Mouse (Mus musculus): ENCODE measurements around the gene Rnf17. TPM values are rescaled to one million over a fixed set of nuclear protein-coding genes. Genes with fewer than 3 reads are reported as not detected.

Rnf17 gene
- polyA plus RNA-seq, 2 experiments from 2014 or later, result 0.44 to 0.86 TPM

DNA sequence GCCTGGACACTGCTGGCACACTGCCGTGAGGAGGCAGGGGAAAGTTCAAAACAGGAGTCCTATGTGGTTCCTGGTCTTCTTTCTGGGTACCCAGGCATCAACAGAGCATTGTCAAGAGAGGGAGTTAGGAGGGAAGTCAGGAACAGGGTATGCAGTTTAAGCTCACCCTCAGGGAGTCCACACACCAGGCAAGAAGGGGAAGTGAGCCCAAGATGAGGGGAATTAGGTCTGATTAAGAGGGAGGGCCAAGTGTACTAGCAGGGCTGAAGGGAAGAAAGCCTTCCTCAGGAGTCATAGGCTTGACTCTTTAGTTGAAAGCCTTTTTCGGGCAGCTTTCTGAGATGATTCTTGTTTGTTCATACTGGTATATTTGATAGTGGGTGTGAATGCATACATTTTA, 112.4 kb downstream of the Rnf17 start:
- ATAC-seq, result no peak

DNA sequence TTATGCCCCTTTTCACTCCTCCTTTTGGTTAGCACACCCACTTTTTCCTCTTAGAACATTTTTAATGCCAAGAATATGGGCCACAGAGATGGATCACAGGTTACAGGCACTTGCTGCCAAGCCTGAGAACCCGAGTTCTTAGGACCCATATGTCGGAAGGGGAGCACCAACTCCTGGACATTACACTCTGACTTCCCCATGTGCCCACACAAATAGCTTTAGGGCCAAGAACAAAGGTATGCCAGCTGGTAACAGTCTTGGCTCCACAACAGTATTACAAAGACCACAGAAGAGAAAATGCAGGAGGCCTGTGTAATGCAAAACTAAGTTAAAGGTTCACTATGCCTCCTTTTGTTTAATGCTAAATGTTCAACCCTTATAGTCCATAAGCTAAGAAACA, 128.4 kb downstream of the Rnf17 start:
- no peak for ATAC-seq

DNA sequence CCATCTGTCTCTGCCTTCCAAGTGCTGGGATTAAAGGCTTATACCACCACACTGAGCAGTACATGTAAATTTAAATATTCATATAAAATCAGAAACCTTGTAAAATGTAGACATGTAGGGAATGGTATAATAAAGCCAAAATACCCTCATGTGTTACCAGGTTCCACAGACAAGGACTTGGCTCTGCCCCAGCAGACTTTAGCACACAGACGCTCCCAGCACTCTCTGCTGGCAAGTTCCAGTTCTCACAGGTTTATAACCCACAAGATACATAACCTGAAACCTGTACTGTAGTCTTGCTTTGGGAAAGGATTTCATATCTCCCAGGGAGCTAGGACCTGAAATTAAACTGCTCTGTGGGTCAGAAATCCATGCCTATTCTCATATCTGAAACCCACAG, 142.6 kb downstream of the Rnf17 start:
- no peak for ATAC-seq

- no peak for ATAC-seq
Measured at GRCm38 (mm10) chr14:56545491-56545890, 143.1 kb downstream of the Rnf17 start.

DNA sequence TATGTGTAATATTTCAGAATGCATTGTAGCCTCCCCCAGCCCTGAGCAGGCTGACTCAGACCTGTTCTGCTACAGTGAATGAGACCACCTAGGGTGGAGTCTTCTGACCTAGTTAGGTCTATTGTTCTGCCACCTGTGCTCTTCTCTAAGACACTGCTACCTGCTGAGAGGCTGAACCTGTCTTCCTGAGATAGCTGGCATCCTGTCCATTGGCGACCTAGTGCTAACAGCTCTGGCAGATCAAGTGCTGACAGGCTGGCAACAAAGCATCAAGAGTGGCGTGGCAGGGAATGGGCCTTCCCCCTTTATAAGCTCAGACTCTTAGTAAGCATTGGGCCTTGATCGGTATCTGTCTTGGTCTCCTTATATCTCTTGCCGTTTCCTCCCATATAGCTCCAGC, 148.6 kb downstream of the Rnf17 start:
- ATAC-seq, result no peak

- ATAC-seq, result no peak
Measured at GRCm38 (mm10) chr14:56552924-56553323, 150.5 kb downstream of the Rnf17 start.

- ATAC-seq, result no peak
Measured at GRCm38 (mm10) chr14:56553331-56553730, 150.9 kb downstream of the Rnf17 start.

- no peak for ATAC-seq
Measured at GRCm38 (mm10) chr14:56554716-56555115, 152.3 kb downstream of the Rnf17 start.

GRCm38 (mm10) chr14:56559134-56559533, 156.8 kb downstream of the Rnf17 start:
- no peak for ATAC-seq

DNA sequence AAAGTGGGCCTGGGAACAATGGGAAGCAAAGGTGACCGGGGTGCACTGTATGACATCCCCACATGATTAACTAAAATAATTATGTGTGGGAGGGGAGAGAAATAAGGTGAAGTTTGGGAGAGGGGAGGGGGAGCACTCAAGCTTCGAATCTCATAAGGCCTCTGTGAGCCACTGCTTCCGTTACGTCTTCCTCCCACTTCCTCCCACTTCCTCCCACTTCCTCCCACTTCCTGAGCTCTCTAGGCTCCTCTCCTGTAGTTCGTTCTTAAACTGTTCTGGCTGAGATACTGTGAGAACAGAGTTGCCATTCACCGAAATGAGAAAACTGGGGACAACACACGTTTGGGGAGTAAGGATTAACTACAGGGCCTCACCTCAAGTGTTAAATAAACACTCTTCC, 165.1 kb downstream of the Rnf17 start:
- ATAC-seq, result no peak

DNA sequence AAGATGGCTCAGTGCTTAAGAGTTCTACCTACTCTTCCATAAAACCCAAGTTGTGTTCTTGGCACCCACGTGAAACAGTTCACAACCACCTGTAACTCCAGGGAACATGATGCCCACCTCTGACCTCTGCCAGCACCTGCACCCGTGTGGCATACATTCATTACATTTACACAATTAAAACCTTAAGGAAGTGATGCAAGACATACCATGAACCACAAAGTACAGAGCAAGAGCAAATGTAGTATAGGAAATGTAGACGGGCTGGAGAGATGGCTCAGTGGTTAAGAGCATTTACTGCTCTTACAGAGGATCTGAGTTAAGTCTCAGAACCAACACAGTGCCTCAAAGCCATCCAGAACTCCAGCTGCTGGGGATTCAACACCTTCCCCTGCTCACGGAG, 166.7 kb downstream of the Rnf17 start:
- ATAC-seq, result no peak

- peak; percentile 89 for ATAC-seq
Measured at GRCm38 (mm10) chr14:56571310-56572093, 169.1 kb downstream of the Rnf17 start.

DNA sequence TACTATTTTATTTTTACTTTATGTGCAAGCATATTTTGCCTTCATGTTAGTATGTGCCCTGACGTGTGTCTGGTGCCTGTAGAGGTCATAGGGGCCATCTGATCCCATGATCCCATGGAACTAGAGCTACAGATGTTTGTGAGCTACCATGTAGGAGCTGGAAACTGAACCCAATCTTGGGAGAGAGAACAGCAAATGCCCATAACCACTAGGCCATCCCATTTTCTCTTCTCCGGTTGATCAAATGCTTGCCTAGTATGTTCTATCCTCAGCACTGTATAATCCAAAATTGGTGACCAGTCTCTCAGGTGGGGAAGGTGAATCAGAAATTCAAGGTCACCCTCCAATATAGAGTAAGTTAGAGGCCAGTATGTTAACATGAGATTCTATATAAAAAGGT, 170.2 kb downstream of the Rnf17 start:
- no peak for ATAC-seq

Other genes starting within 250 kb of the Rnf17 start
- not detected for gene Gzmg, start 243.0 kb upstream of the Rnf17 start, polyA plus RNA-seq (2017; shearing (Covaris generic))
- not detected for gene Gzmn, start 228.0 kb upstream of the Rnf17 start, polyA plus RNA-seq (2017; shearing (Covaris generic))
- gene Gzmf, start 191.2 kb upstream of the Rnf17 start, polyA plus RNA-seq (2017; shearing (Covaris generic)), result under 1 TPM in 1 of 2 experiments, not detected in 1; 0.35 TPM
- 1 to 10 TPM; 6.5 to 9.5 TPM for gene Gzmc, start 167.9 kb upstream of the Rnf17 start, polyA plus RNA-seq (2017; shearing (Covaris generic))
- gene Gzmb, start 140.3 kb upstream of the Rnf17 start, polyA plus RNA-seq (2017; shearing (Covaris generic)), result 10 to 100 TPM; 32.6 to 34.9 TPM
- gene Atp12a, start 37.5 kb upstream of the Rnf17 start, polyA plus RNA-seq (2017; shearing (Covaris generic)), result not detected
- 10 to 100 TPM; 13.0 to 14.5 TPM for gene Cenpj, start 172.8 kb downstream of the Rnf17 start, polyA plus RNA-seq (2017; shearing (Covaris generic))
- 10 to 100 TPM; 47.3 to 49.6 TPM for gene Parp4, start 173.0 kb downstream of the Rnf17 start, polyA plus RNA-seq (2017; shearing (Covaris generic))